Mouse (Mus musculus): ENCODE measurements around the gene Pbp2. TPM values are rescaled to one million over a fixed set of nuclear protein-coding genes. Genes with fewer than 3 reads are reported as not detected.

The Pbp2 gene
- total RNA-seq, 4 experiments from 2014 or later = 0.48 TPM; not detected in 3

DNA sequence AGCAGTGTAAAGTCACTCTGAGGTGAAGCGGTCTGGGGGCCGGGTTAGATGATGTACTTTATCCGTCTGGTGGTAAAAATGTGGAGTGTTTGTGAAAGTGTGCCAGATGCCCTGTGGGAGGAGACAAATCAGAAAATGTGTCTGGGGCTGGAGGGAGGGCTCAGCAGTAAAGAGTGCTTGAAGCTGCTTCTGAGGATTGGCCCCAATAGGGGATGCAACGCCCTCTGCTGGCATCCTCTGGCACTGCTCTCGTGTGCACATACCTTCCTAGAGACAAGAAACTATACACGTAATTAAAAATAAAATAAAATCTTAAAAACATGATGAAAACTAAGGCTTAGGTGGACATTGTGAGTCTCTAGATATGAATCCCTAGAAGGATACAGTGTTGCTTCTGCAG, 49.8 kb downstream of the Pbp2 start:
- no peak for DNase-seq (ENCODE audit: low spot score in 2 of 2)

Other genes with a start within 250 kb of the Pbp2 start
- under 1 TPM in 3 of 4 experiments, not detected in 1; 0.17 to 0.35 (median 0.21) TPM for gene Gprc5a, start 244.8 kb downstream of the Pbp2 start, total RNA-seq (2022)
- gene Gprc5d, start 192.1 kb downstream of the Pbp2 start, total RNA-seq (2022) = under 1 TPM in 1 of 4 experiments, not detected in 3; 0.28 TPM
- gene Fam234b, start 112.4 kb downstream of the Pbp2 start, total RNA-seq (2022) = 100 to 1,000 TPM; 149 to 164 (median 160) TPM
- 10 to 100 TPM; 48.6 to 60.9 (median 56.7) TPM for gene Hebp1, start 112.4 kb downstream of the Pbp2 start, total RNA-seq (2022)
- not detected for gene Gsg1, start 56.1 kb downstream of the Pbp2 start, total RNA-seq (2022)
- gene Emp1, start 52.1 kb upstream of the Pbp2 start, total RNA-seq (2022) = 1 to 10 TPM; 1.6 to 1.9 (median 1.7) TPM

Measured in left cerebral cortex, adult 8-10 months (tissue).